Mouse (Mus musculus): ENCODE measurements around the gene Zfp934.
"Not testable (repeated sequence)": the region's sequence is repeated elsewhere in the genome, so short reads cannot be mapped to it uniquely, and the experiment has no call there.

The Zfp934 gene

DNA sequence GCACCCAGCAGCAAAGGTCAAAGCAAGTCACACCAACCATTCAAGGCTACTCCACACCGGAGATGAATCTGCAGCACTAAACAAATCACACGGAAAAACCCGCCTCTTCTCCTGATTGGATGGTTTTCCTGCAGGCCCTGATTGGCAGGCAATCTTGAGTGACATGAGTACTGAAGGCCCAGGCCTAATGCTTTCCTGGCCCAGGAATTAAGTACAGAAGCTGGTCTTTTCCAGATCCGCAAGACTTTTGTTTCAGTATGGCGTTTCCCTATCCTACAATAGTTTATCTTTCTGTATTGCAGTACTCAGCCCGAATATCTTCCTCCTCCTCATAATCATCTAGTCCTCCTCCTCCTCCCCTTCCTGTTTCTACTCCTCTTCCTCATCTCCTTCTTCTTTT is at the start of gene Zfp934:
Zfp934 (minus strand) TSS at position 101 of the 400 bp plus-strand sequence.
- DNase-seq (ENCODE audit: extremely low spot score, low read depth, low spot score), result not testable (repeated sequence)

DNA sequence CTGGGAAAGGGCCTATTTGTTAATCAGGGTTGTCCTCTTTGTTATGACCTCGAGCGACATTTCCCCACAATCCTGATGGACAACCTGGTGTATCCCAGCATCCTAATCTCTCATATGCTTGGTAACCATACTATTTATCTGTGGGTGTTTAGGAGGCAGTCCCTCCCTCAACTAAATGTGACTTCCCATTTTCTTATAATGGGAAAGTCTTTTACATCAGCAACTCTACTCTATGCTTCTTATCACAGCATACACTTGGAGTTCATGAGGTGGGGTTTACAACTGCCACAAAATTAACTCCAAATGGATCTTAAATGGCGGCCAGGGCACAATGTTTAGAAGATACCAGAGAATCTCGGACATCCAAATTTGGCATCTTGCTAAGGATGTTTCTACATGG is 46.5 kb upstream of the Zfp934 start:
- DNase-seq (ENCODE audit: extremely low spot score, low read depth, low spot score), result not testable (repeated sequence)

DNA sequence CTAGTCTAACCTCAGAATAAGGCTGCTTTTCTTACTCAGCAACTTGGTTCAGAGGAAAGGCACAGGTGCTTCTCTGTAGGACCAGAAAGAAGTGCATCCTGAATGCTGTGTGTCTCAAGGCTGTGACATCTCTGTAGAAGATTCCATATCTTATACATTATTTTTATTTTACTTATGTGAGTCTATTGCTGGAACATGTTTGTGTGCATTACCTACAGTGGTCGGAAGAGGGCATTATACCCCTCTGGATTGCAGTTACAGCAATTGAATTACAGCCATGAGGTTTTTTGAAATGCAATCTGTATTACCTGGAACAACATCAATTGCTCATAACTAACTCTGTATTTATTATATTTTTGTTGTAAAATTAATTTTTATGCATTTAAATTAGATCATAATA is 9.3 kb downstream of the Zfp934 start:
- DNase-seq (ENCODE audit: extremely low spot score, low read depth, low spot score), result not testable (repeated sequence)

DNA sequence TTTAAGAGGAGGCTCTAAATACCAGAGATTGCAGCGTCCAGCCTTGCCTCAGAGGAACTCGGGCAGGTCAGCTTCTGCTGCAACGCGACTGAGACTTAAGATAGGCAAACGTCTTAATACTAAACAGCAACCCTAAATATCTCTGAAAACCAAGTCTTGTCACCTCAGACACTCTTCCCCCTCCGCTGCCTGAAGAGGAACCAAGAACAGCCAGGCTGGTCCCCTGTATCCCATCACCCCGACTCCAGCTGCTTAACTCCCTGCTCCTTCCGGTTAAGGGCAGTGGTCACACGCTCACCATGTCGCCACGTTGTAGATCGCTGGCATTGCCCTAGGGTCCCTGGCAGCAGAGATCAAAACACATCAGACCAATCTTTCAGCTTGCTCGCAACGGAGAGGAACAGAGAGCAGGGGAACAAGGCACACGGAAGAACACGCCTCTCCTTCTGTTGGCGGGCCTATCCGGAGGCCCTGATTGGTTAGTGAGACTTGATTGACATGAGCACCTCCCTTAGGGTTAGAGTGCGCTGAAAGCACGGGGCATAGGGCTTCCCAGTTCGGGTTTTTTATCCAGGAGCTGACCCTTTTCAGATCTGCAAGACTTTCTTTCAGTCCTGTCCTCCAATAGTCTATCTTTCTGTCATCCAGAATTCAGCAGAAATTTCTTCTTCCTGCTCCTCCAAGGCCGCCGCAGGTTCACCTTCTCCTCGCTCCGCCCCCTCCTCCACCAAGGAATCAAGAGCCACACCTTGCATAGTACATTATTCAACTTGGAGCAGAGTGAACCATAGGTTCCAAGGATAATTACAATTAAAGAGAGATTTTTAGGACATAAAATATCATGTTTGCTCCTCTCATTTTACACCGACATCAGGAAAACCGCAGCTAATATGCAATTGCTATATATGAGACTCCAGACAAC is 12.5 kb downstream of the Zfp934 start, which contains the start of gene Zfp935:
Zfp935 (minus strand) TSS at position 323 of the 922 bp plus-strand sequence.
- DNase-seq (ENCODE audit: extremely low spot score, low read depth, low spot score), result peak; percentile 3

DNA sequence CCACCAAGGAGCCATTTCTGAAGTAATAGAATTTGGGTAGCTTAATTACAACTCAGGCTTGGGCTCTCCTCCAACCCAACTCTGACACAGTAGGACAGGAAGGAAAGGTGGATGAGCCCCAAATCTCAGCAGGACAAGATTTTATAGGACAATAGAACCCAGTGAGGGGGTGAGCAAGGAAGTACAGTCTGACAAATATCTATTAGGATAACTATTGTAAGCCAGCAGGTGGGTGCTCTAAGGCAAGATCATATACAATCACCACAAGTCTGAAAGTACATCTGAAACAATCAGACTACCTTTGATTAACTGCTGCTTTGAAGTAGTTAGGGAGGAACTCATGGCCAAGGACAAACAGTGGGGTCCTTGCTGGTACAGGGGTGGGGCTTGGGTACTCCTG is 40.9 kb downstream of the Zfp934 start:
- not testable (repeated sequence) for DNase-seq (ENCODE audit: extremely low spot score, low read depth, low spot score)

DNA sequence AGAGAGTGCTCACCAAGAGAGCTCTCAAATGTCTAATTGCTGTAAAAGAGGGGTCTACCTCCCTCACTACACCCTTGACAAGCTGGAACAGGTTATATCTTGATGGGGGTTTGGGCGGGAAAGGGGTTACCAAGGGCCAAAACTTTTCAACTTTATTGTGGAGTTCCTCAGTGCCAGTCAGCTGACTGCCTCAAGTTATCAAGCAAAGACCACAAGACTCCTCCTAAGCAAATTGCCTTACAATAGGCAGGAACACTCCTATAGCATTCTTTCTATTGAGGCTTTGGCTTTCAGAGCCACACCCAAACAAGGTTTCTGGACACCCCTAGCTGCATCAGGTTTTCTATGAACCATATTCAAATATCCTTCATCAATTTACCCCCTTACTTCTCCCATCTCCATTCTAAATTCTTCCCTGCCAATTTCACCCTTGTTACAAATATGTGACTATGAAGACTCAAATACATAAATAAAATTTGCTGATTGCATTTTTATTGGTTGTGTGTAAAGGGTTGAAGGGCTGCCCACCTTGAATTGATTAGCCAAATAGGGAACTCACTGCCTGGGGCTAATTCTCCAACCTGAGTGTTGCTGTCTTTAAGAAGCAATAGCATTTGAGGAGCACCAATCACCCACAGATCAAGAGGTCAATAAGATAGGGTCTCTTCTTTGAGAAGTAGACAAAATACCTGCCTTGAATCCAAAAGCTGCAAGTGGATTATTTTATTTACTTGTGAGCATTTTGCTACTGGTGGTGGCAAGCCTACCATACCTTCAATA is 60.2 kb downstream of the Zfp934 start:
- DNase-seq (ENCODE audit: extremely low spot score, low read depth, low spot score), result not testable (repeated sequence)

DNA sequence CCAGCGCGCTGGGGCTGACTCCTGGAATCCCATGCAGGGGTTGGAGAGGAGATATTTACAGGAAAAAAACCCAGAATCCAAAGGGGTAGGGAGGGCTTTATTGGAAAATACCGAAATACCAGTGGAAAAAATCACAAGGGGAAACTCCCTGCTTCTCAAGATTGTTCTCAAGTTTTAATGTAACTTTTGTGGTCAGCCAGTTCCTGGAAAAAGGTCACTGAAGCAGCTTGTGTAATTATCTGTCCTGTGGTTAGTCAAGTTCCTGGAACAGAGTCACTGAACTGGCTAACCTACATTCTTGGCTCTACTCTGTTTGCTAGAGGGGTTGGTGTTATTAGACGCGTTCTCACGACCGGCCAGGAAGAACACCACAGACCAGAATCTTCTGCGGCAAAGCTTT is 98.3 kb downstream of the Zfp934 start:
- not testable (repeated sequence) for DNase-seq (ENCODE audit: extremely low spot score, low read depth, low spot score)

DNA sequence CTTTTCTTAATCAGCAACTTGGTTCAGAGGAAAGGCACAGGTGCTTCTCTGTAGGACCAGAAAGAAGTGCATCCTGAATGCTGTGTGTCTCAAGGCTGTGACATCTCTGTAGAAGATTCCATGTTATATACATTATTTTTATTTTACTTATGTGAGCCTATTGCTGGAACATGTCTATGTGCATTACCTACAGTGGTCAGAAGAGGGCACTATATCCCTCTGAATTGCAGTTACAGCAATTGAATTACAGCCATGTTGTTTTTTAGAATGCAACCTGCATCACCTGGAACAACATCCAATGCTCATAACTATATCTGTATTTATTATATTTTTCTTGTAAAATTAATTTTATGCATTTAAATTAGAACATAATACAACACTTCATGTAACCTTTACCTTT is 101.1 kb downstream of the Zfp934 start:
- DNase-seq (ENCODE audit: extremely low spot score, low read depth, low spot score), result peak; percentile 52

DNA sequence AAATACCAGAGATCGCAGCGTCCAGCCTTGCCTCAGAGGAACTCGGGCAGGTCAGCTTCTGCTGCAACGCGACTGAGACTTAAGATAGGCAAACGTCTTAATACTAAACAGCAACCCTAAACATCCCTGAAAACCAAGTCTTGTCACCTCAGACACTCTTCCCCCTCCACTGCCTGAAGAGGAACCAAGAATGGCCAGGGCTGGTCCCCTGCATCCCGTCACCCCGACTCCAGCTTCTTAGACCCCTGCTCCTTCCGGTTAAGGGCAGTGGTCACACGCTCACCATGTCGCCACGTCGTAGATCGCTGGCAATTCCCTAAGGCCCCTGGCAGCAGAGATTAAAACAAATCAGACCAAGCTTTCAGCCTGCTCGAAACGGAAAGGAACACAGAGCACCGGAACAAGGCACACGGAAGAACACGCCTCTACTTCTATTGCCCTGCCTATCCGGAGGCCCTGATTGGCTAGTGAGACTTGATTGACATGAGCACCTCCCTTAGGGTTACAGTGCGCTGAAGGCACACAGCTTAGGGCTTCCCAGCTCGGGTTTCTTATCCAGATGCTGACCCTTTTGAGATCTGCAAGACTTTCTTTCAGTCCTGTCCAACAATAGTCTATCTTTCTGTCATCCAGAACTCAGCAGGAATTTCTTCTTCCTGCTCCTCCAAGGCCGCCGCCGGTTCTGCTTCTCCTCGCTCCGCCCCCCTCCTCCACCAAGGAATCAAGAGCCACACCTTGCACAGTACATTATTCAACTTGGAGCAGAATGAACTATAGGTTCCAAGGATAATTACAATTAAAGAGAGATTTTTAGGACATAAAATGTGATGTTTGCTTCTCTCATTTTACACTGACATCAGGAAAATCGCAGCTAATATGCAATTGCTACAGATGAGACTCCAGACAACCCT is 104.3 kb downstream of the Zfp934 start, which contains the start of gene Gm49359:
Gm49359 (minus strand) TSS at position 409 of the 911 bp plus-strand sequence.
- peak; percentile 72 for DNase-seq (ENCODE audit: extremely low spot score, low read depth, low spot score)

Measured in hindlimb bud, embryonic 11.5 days (tissue).